24 mouse cellular contexts compared by ENCODE assay signal in genomic region chr16:45814611-45815010, GRCm38 (mm10).
"Had no signal": no experiment of that assay in that cellular context is flagged by ENCODE, and none has a peak within 500 bp of the region (broad histone marks: within the 10 kb centered on the region; RNA-seq: fewer than 3 reads in every experiment).

No protein-coding gene starts in this region.

- H3K4me1 ChIP-seq: hindbrain, embryonic 13.5 days; hindbrain, embryonic 15.5 days had no signal

- DNase-seq: gastrocnemius, adult 2 months; gastrocnemius, postnatal 14 days; gastrocnemius, postnatal 36 days; heart, adult 11 months; heart, adult 2 months; heart, postnatal 14 days; heart, postnatal 36 days; kidney, adult 18-20 months; kidney, adult 8-10 months; kidney, postnatal 14 days; kidney, postnatal 36 days; liver; liver, embryonic 13.5 days; liver, postnatal 0 days had no signal

- H3K27ac ChIP-seq: gastrocnemius, adult 2 months; heart, adult 2 months; heart, embryonic 13.5 days; heart, embryonic 15.5 days; hindbrain, embryonic 13.5 days; hindbrain, embryonic 15.5 days; hindbrain, postnatal 0 days; kidney, postnatal 0 days; left cerebral cortex, adult 2 months; limb, embryonic 10.5 days; limb, embryonic 12.5 days; liver, embryonic 13.5 days; liver, embryonic 15.5 days had no signal

- H3K4me3 ChIP-seq: gastrocnemius, adult 2 months; heart, adult 2 months; heart, embryonic 13.5 days; heart, embryonic 15.5 days; hindbrain, embryonic 13.5 days; hindbrain, embryonic 15.5 days; left cerebral cortex, adult 2 months; limb, embryonic 10.5 days; limb, embryonic 12.5 days; liver, embryonic 13.5 days; liver, embryonic 15.5 days had no signal
